Mouse (Mus musculus): ENCODE measurements around the gene Lrrc20. TPM values are rescaled to one million over a fixed set of nuclear protein-coding genes. Genes with fewer than 3 reads are reported as not detected.
"Not testable (repeated sequence)": the region's sequence is repeated elsewhere in the genome, so short reads cannot be mapped to it uniquely, and the experiment has no call there.

Gene Lrrc20
- total and polyA plus RNA-seq, 2 experiments from 2014 or later = 9.7 to 19.6 TPM

GRCm38 (mm10) chr10:61451463-61451930, 24.1 kb upstream of the Lrrc20 start:
- Histone ChIP-seq H3K27ac (peak overlapping the region; percentile 82), H3K9me3 (ENCODE audit: low read length) (no peaks in the 10 kb centered on the region), H3K36me3 (ENCODE audit: insufficient read depth, low read length) (no peaks in the 10 kb centered on the region), H3K27me3 (ENCODE audit: insufficient read depth, low read length) (no peaks in the 10 kb centered on the region), H3K4me2 (ENCODE audit: low read depth, low read length) (peak overlapping the region; percentile 89), H3K4me1 (ENCODE audit: insufficient read depth, low read length) (peaks cover 13% of the 10 kb centered on the region; the same call in 1 of the 2 replicates), H3K4me3 (ENCODE audit: low read length) (peak overlapping the region; percentile 98), H3K9ac (replicated peaks; ENCODE audit: low read length) (peak overlapping the region; percentile 91)
- DNase-seq (ENCODE audit: low spot score) = peak; percentile 40
- 0 out of 2 replicates have a peak, but pooled peaks have one; percentile 18 for ATAC-seq
- 8% methylated on average over 8 of the region's 8 CpGs for WGBS
- TF ChIP-seq CTCF (IDR thresholded peaks at IDR 0.05; ENCODE audit: low read depth) = no peak

DNA sequence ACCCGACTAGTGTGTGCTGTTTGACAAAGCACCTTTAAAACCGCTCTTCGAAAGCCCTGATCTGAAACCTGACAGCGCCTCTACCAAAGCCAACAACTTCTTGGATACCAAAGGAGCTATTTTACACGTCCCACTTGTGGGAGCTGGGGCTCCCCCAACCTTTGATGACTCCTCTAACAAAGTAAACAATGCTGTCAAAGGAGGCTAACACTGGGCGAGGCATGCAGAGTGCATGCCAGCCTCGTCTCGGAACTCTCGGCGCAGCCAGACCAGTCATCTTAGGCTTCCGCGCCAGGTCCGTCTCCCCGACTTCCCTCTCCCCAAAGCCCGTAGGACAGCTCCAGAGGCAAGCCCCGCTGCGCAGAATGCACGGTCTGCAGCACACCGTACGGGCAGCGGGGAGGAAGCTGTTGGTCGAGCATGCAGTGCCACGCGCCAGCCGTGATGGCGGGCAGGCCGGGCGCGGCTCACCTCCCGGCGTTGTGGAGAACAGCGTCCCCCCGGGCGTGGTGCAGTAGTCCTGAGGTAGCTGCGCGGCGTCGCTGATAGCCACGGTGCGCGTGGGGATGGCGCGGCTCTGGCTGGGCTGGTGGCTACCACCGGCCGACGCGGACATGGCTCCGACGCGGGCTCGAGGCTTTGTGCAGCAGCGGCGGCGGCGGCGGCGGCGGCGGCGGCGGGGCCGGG, 23.5 kb upstream of the Lrrc20 start:
- Histone ChIP-seq H3K9ac (replicated peaks; ENCODE audit: low read length) (peak overlapping the region; percentile 91), H3K4me3 (ENCODE audit: low read length) (peak overlapping the region; percentile 98), H3K27me3 (ENCODE audit: insufficient read depth, low read length) (no peaks in the 10 kb centered on the region), H3K4me1 (ENCODE audit: insufficient read depth, low read length) (peaks cover 10% of the 10 kb centered on the region; the same call in 1 of the 2 replicates), H3K9me3 (ENCODE audit: low read length) (no peaks in the 10 kb centered on the region), H3K27ac (peak overlapping the region; percentile 82), H3K36me3 (ENCODE audit: insufficient read depth, low read length) (no peaks in the 10 kb centered on the region), H3K4me2 (ENCODE audit: low read depth, low read length) (peak overlapping the region; percentile 89)
- under 1% methylated on average over 47 of the region's 62 CpGs for WGBS
- DNase-seq (ENCODE audit: low spot score) (peak; percentile 45), ATAC-seq (peak; percentile 60)
- peak; percentile 36 for TF ChIP-seq CTCF (IDR thresholded peaks at IDR 0.05; ENCODE audit: low read depth)

GRCm38 (mm10) chr10:61452645-61453044, 23.0 kb upstream of the Lrrc20 start, which contains the start of gene Eif4ebp2:
Eif4ebp2 (minus strand) TSS chr10:61452661.
- peak within 1 kb of the TSS; percentile 91 for H3K9ac ChIP-seq (replicated peaks; ENCODE audit: low read length)
- H3K4me3 ChIP-seq (ENCODE audit: low read length) = peak within 1 kb of the TSS; percentile 98
- no peaks in the 10 kb centered on the region for H3K9me3 ChIP-seq (ENCODE audit: low read length)
- peaks cover 10% of the 10 kb centered on the region; the same call in 1 of the 2 replicates for H3K4me1 ChIP-seq (ENCODE audit: insufficient read depth, low read length)
- H3K27me3 ChIP-seq (ENCODE audit: insufficient read depth, low read length) = no peaks in the 10 kb centered on the region
- peak; percentile 98 for DNase-seq (ENCODE audit: low spot score)
- WGBS = 0% methylated on average over 32 of the region's 36 CpGs
- peak; percentile 99 for ATAC-seq
- H3K4me2 ChIP-seq (ENCODE audit: low read depth, low read length) = peak within 1 kb of the TSS; percentile 89
- no peaks in the 10 kb centered on the region for H3K36me3 ChIP-seq (ENCODE audit: insufficient read depth, low read length)
- H3K27ac ChIP-seq = peak within 1 kb of the TSS; percentile 82
- no peak for TF ChIP-seq CTCF (IDR thresholded peaks at IDR 0.05; ENCODE audit: low read depth)

DNA sequence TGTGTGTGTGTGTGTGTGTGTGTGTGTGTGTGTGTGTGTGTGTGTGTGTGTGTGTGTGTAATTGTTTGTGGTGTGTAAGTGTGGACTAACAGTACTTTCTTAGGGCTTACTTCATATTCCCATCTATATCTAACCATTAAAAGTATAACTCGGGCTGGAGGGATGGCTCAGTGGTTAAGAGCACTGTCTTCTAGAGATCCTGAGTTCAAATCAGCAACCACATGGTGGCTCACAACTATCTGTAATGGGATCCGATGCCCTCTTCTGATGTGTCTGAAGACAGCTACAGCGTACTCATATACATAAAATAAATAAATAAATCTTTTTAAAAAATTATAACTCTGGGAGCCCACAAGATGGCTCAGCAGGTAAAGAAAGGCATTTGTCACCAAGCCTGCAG, 22.4 kb upstream of the Lrrc20 start:
- not testable (repeated sequence) for H3K27me3 ChIP-seq (ENCODE audit: insufficient read depth, low read length)
- WGBS = 73% methylated on average over 3 of the region's 3 CpGs

DNA sequence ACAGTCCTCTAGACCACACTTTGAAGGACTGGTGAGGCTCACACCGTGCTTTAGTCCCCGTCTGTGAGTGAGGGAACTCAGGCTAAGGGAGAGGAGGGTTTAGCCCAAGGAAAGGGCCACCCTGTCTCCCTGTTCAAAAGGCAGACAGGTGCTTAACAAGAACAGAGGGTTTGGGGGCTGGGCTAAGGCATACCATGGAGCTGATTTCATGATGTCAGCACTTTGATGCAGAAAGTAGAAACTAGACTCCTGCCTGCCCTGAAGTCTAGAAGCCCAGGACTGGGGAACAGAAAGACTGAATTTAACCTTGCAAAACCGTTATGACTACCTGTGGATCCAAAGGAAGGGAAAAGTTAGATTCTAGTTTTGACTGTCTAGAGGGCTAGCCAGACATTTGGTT, 18.4 kb upstream of the Lrrc20 start:
- Histone ChIP-seq H3K9ac (replicated peaks; ENCODE audit: low read length) (no peak overlapping the region), H3K4me1 (ENCODE audit: insufficient read depth, low read length) (no peaks in the 10 kb centered on the region), H3K27me3 (ENCODE audit: insufficient read depth, low read length) (no peaks in the 10 kb centered on the region), H3K4me3 (ENCODE audit: low read length) (no peak overlapping the region), H3K27ac (no peak overlapping the region), H3K9me3 (ENCODE audit: low read length) (no peaks in the 10 kb centered on the region), H3K4me2 (ENCODE audit: low read depth, low read length) (no peak overlapping the region), H3K36me3 (ENCODE audit: insufficient read depth, low read length) (no peaks in the 10 kb centered on the region)
- ATAC-seq (no peak), DNase-seq (ENCODE audit: low spot score) (no peak)
- WGBS = 64% methylated on average over 3 of the region's 3 CpGs
- TF ChIP-seq CTCF (IDR thresholded peaks at IDR 0.05; ENCODE audit: low read depth) = no peak

More for the DNA sequence above, 22.4 kb upstream of the Lrrc20 start:
- H3K36me3 ChIP-seq (ENCODE audit: insufficient read depth, low read length); ATAC-seq; H3K4me3 ChIP-seq (ENCODE audit: low read length); H3K27ac ChIP-seq; H3K4me1 ChIP-seq (ENCODE audit: insufficient read depth, low read length); DNase-seq (ENCODE audit: low spot score); H3K9me3 ChIP-seq (ENCODE audit: low read length); H3K9ac ChIP-seq (replicated peaks; ENCODE audit: low read length): not testable (repeated sequence)
- peak overlapping the region; percentile 89; the same call in 1 of the 2 replicates for H3K4me2 ChIP-seq (ENCODE audit: low read depth, low read length)

DNA sequence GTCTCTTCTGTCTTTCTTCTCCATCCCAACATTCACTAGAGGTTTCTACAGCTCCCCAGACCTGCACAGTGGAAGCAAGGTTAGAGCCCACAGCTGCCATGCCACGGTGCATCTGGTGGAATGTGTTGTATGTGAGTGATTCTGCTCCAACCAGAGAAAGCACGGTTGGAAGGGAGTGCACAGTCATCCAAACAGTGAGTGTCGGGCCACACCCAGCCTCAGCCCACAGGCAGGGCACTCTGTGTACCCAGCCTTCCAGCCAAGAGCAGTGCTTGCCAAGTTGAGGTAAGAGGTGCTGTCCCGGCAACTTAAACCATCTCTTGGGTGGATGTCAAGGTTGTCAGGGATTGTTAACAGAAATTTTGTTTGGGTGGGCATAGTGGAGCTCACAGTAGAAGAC, 10.6 kb upstream of the Lrrc20 start:
- no peak overlapping the region for H3K4me3 ChIP-seq (ENCODE audit: low read length)
- H3K27me3 ChIP-seq (ENCODE audit: insufficient read depth, low read length) = no peaks in the 10 kb centered on the region
- ATAC-seq = no peak
- TF ChIP-seq CTCF (IDR thresholded peaks at IDR 0.05; ENCODE audit: low read depth) = no peak
- no peak overlapping the region for H3K27ac ChIP-seq
- 75% methylated on average over 4 of the region's 4 CpGs for WGBS
- DNase-seq (ENCODE audit: low spot score) = no peak
- no peaks in the 10 kb centered on the region for H3K9me3 ChIP-seq (ENCODE audit: low read length)
- no peaks in the 10 kb centered on the region for H3K36me3 ChIP-seq (ENCODE audit: insufficient read depth, low read length)
- H3K4me1 ChIP-seq (ENCODE audit: insufficient read depth, low read length) = no peaks in the 10 kb centered on the region
- no peak overlapping the region for H3K9ac ChIP-seq (replicated peaks; ENCODE audit: low read length)
- no peak overlapping the region for H3K4me2 ChIP-seq (ENCODE audit: low read depth, low read length)

DNA sequence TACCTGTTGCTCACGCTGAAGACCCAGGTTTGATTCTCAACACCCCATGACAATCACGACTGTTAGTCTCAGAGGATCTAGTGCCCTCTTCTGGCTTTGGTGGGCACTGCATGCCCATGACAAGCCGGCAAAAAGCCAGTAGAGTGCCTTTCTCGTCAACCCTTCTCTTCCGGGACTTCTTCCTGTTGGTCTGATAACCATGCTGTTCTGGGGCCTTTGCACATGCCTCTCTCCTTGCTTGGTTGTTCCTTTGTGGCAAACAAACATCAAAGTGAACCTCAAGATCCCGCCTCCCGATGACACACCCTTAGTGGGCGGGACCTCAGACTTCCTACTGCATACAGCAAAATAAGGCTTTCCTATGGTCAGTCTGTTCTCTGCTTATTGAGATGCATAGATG, 9.4 kb upstream of the Lrrc20 start:
- DNase-seq (ENCODE audit: low spot score) (no peak), ATAC-seq (no peak)
- 73% methylated on average over 8 of the region's 8 CpGs for WGBS

More for the DNA sequence above, 9.4 kb upstream of the Lrrc20 start:
- Histone ChIP-seq H3K4me3 (ENCODE audit: low read length) (no peak overlapping the region), H3K9me3 (ENCODE audit: low read length) (no peaks in the 10 kb centered on the region), H3K27me3 (ENCODE audit: insufficient read depth, low read length) (no peaks in the 10 kb centered on the region), H3K9ac (replicated peaks; ENCODE audit: low read length) (no peak overlapping the region), H3K36me3 (ENCODE audit: insufficient read depth, low read length) (no peaks in the 10 kb centered on the region), H3K4me1 (ENCODE audit: insufficient read depth, low read length) (no peaks in the 10 kb centered on the region), H3K27ac (no peak overlapping the region), H3K4me2 (ENCODE audit: low read depth, low read length) (no peak overlapping the region)
- peak; percentile 56 for TF ChIP-seq CTCF (IDR thresholded peaks at IDR 0.05; ENCODE audit: low read depth)

Data from hindbrain, postnatal 0 days (tissue).